Mouse (Mus musculus) neural tube, embryonic 15.5 days (tissue): ENCODE results near the gene Mtfr1l. TPM values are rescaled to one million over a fixed set of nuclear protein-coding genes. Genes with fewer than 3 reads are reported as not detected.

Source experiments
- ATAC-seq: fragments of 200-750 bp; cut with Nextera tagmentation; 2 replicates; pipeline ENCODE4 v1.8.0; 2017; ENCODE audit warnings: mild to moderate bottlenecking, moderate TSS enrichment, moderate library complexity; ENCODE audit not compliant: low FRiP score
- H3K27ac ChIP-seq: fragments of 300-500 bp; sonication (generic); replicated peaks from 2 replicates; pipeline ENCODE4 v1.5.1; 2015; ENCODE audit warnings: mild to moderate bottlenecking, inconsistent platforms
- H3K27me3 ChIP-seq: fragments of 300-500 bp; sonication (generic); replicated peaks from 2 replicates; pipeline ENCODE4 v1.6.1; 2015; ENCODE audit warnings: inconsistent platforms
- H3K36me3 ChIP-seq: fragments of 300-500 bp; sonication (generic); 2 replicates; pipeline ENCODE4 v1.6.1; 2015; ENCODE audit warnings: inconsistent platforms
- H3K4me1 ChIP-seq: fragments of 300-500 bp; sonication (generic); 2 replicates; pipeline ENCODE4 v1.6.1; 2015; ENCODE audit warnings: inconsistent platforms
- H3K4me2 ChIP-seq: fragments of 300-500 bp; sonication (generic); 2 replicates; pipeline ENCODE4 v1.6.1; 2015; ENCODE audit warnings: inconsistent platforms, mild to moderate bottlenecking, moderate library complexity
- H3K4me3 ChIP-seq: fragments of 300-500 bp; sonication (generic); replicated peaks from 2 replicates; pipeline ENCODE4 v1.5.1; 2015; ENCODE audit warnings: mild to moderate bottlenecking, inconsistent platforms
- H3K9ac ChIP-seq: fragments of 300-500 bp; sonication (generic); replicated peaks from 2 replicates; pipeline ENCODE4 v1.6.1; 2015; ENCODE audit warnings: mild to moderate bottlenecking, inconsistent platforms
- H3K9me3 ChIP-seq: fragments of 300-500 bp; sonication (generic); replicated peaks from 2 replicates; pipeline ENCODE4 v1.6.1; 2016; ENCODE audit warnings: inconsistent platforms
- WGBS: fragments of 180-500 bp; shearing (Covaris S2); methylation state at CpG from one replicate; pipeline ENCODE4 v1.1.7; 2015; ENCODE audit warnings: mixed read lengths; 5-methylcytosine and 5-hydroxymethylcytosine counted together
- polyA plus RNA-seq: library from polyadenylated mRNA; unstranded; fragments of >200 nt; fragmentation: Nextera tagmentation; extraction: Ambion mirVana; gene quantifications from 2 replicates; pipeline ENCODE4 v1.2.1, GENCODE M21; 2015

The Mtfr1l gene
- polyA plus RNA-seq, 1 experiment from 2014 or later: 177 TPM

DNA sequence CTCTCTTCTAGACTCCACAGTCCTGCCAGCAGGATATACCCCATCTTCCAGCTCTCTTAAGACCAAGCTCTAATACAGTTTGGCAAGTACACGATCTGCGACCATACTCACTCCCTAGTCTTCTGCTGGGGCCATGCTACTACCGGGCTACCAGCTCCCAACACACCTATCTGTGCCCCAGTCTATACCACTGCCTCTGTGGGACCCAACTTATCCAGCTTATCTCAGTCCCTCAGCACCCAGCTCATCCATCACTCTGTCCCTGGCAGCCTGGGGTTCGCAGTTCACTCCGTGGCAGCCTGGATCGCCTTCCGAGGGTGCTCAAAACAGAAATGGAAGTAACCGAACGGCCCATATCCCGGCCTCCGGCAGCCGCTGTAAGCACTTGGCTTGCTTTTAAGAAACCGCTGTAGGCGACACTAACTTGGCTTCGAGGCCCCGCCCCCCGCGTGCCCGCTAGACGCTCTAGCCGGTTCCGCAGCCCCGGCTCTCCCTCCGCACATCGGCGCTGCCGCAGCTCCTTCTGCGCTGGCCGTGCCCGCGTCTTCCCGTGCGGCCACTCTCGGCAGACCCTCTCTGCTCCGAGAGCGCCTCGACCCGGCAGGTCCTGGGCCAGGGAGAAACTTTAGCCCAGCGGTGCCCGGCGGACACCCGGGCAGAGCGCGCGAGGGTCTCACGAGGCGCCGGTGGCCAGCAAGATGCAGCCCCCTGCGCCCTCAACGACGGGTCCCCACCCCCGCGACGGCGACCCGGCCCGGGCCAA, 882 bp downstream of the Mtfr1l start:
- Histone ChIP-seq H3K9ac (peak overlapping the region; percentile 80), H3K36me3 (peaks cover 36% of the 10 kb centered on the region), H3K4me2 (peak overlapping the region; percentile 95), H3K9me3 (no peaks in the 10 kb centered on the region), H3K27ac (peak overlapping the region; percentile 80), H3K27me3 (no peaks in the 10 kb centered on the region), H3K4me3 (peak overlapping the region; percentile 99), H3K4me1 (peaks cover 32% of the 10 kb centered on the region)
- 0 out of 2 replicates have a peak, but pooled peaks have one; percentile 17 for ATAC-seq
- WGBS: under 1% methylated on average over 57 of the region's 57 CpGs

DNA sequence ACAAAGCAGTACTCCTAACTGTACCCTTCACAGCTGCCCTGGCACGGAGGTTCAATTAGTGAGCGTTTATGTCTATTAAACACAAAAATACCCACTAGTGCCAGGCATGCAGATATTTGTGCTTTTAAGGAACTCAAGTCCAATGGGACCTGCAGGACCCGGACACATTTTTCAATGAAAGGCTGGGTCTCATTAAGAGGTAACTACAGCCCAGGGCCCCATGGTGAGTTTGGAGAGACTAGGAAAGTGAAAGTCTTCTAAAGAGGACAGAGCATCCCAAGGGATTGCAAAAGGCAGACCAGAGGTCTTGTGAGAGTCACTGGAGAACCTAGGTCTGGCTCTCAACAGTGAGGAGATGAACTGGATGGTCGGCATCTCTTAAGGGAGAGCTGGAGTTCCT, 1.8 kb downstream of the Mtfr1l start:
- 90% methylated on average over 4 of the region's 4 CpGs for WGBS
- peak overlapping the region; percentile 80; the same call in 1 of the 2 replicates for H3K9ac ChIP-seq

DNA sequence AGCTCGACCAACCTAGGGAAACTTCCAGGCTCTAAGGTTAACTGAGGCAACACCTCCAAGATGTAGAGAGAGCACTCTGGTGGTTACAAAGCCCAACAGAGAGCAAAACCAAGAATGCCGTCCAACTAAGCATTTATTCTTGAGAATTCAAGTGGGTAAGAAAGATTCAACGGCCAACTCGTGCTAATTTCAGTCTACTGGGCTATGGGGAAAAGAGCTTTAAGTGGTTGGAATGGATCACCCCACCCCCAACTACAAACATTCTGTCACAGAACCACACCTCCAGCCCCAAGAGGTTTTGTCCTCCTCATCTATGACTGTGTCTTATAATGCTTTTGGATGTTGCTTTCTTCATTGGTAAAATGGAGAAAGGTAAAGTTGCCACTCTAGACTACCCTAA, 2.3 kb downstream of the Mtfr1l start:
- peaks cover 32% of the 10 kb centered on the region for H3K4me1 ChIP-seq
- 85% methylated on average over 4 of the region's 4 CpGs for WGBS
- ATAC-seq: no peak

More for the DNA sequence above, 1.8 kb downstream of the Mtfr1l start:
- Histone ChIP-seq H3K27ac (no peak overlapping the region), H3K4me1 (peaks cover 32% of the 10 kb centered on the region), H3K27me3 (no peaks in the 10 kb centered on the region), H3K9me3 (no peaks in the 10 kb centered on the region), H3K4me2 (peak overlapping the region; percentile 95), H3K36me3 (peaks cover 36% of the 10 kb centered on the region), H3K4me3 (peak overlapping the region; percentile 99)
- ATAC-seq: no peak

DNA sequence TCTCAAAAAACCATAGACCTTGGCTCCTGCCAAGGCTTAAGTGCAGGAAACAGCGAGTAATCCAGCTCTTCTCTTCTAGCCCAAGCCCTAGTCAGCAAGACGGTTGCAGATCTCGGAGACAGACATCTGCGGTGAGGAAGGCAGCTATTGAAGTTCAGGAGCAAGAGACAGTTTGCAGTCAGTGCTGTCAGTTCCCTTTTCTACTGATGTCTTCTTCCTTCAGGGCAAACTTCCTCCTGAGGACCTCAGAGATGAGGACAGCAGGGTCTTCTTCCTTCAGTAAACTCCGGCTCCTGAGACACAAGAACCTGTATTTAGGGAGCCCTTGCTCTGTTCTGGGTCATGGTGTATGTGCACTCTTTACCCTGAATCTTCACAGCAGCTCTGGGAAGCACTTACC, 9.0 kb downstream of the Mtfr1l start:
- no peaks in the 10 kb centered on the region for H3K9me3 ChIP-seq
- H3K27ac ChIP-seq: no peak overlapping the region
- H3K4me1 ChIP-seq: peaks cover 5% of the 10 kb centered on the region; the same call in 1 of the 2 replicates
- H3K36me3 ChIP-seq: peaks cover 65% of the 10 kb centered on the region
- WGBS: 77% methylated on average over 5 of the region's 5 CpGs
- H3K27me3 ChIP-seq: no peaks in the 10 kb centered on the region
- no peak overlapping the region for H3K4me3 ChIP-seq
- no peak overlapping the region for H3K4me2 ChIP-seq
- H3K9ac ChIP-seq: no peak overlapping the region
- no peak for ATAC-seq

More for the DNA sequence above, 2.3 kb downstream of the Mtfr1l start:
- H3K27ac ChIP-seq: no peak overlapping the region
- no peak overlapping the region for H3K4me2 ChIP-seq
- H3K36me3 ChIP-seq: peaks cover 37% of the 10 kb centered on the region
- no peak overlapping the region for H3K9ac ChIP-seq
- no peaks in the 10 kb centered on the region for H3K27me3 ChIP-seq
- no peaks in the 10 kb centered on the region for H3K9me3 ChIP-seq
- H3K4me3 ChIP-seq: no peak overlapping the region

DNA sequence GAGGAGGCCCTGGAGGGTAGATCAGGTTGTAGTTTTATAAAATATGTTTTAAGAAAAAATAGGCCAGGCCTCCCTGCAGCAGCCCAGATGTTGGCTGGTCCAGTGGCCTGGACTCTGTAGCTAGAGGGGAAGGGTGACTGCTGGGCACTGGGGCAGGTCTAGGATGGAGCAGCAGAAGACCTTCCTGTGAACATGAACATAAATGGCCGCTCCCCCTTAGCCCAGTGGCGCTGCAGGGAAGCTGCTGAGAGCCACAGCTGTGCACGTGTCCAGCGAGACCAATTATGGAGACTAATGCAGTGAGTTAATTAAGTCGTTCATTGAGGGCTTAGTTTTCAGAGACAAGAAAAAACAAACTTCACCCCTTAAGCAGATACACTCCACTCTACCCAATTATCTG, 9.4 kb downstream of the Mtfr1l start:
- no peak overlapping the region for H3K27ac ChIP-seq
- no peak for ATAC-seq

DNA sequence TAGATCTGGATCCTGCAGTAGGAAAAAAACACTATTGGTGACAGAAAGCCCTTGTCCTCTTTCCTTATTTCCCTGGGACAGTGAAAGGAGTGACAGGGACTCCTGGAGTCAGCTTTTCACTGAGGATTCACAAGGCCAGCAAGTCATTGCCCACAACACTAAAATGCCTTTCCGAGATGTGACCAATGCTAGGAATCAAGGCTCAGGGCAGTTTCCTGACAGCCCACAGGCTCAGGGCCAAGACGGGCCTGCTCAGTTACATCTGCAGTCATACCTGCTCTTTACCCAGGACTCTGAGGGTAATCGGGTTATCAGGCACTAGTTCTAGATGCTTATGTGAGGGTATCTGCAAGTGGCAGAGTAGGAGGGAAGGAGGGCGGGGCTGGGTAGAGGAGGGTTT, 11.7 kb downstream of the Mtfr1l start:
- H3K9ac ChIP-seq: no peak overlapping the region
- peaks cover 5% of the 10 kb centered on the region; the same call in 1 of the 2 replicates for H3K4me1 ChIP-seq
- H3K36me3 ChIP-seq: peaks cover 39% of the 10 kb centered on the region
- no peaks in the 10 kb centered on the region for H3K27me3 ChIP-seq
- no peak overlapping the region for H3K4me3 ChIP-seq
- WGBS: 95% methylated on average over 4 of the region's 4 CpGs
- H3K4me2 ChIP-seq: no peak overlapping the region
- no peak for ATAC-seq
- no peak overlapping the region for H3K27ac ChIP-seq
- H3K9me3 ChIP-seq: no peaks in the 10 kb centered on the region

More for the DNA sequence above, 9.4 kb downstream of the Mtfr1l start:
- Histone ChIP-seq H3K4me3 (no peak overlapping the region), H3K9me3 (no peaks in the 10 kb centered on the region), H3K4me2 (no peak overlapping the region), H3K9ac (no peak overlapping the region), H3K4me1 (peaks cover 5% of the 10 kb centered on the region; the same call in 1 of the 2 replicates), H3K36me3 (peaks cover 62% of the 10 kb centered on the region), H3K27me3 (no peaks in the 10 kb centered on the region)
- 58% methylated on average over 5 of the region's 5 CpGs for WGBS

DNA sequence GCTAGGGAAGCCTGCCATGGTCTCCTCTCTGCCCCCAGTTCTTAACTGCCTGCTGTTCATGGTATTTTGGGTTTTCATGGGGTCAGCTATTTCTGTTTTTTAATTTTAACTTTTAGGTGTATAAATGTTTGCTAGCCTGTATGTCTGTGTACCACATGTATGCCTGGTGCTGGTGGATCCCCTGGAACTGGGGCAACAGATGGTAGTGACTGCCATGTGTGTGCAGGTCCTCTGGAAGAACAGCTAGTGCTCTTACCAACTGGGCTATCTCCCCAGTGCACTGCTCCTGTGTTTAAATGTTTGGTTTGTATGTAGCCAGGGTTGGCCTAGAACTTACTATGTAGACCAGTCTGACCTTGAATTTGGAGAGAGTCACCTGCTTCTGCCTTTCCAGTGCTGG, 15.9 kb downstream of the Mtfr1l start:
- no peak for ATAC-seq
- no peak overlapping the region for H3K4me3 ChIP-seq
- no peak overlapping the region for H3K4me2 ChIP-seq
- H3K4me1 ChIP-seq: no peaks in the 10 kb centered on the region
- H3K9me3 ChIP-seq: no peaks in the 10 kb centered on the region
- no peaks in the 10 kb centered on the region for H3K36me3 ChIP-seq
- H3K9ac ChIP-seq: no peak overlapping the region
- H3K27ac ChIP-seq: no peak overlapping the region
- H3K27me3 ChIP-seq: no peaks in the 10 kb centered on the region

DNA sequence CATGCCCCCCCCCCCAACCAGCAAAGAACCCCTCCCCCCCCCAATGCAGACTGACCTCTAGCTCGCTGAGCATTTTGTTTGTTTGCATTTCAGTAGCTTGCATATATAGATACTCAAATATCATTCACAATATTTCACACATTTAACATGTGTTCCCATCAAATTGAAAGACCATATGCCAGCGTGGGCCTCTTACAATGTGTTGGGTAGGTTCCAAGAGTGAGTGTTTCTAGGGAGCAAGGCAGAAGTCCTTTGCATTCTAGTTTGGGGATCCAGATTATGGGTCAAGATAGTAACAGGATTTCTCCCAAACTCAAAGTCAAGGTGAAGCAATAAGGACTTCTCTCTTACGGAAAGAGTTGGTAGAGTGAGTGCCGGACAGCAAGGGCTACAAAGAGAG, 16.6 kb downstream of the Mtfr1l start:
- no peaks in the 10 kb centered on the region for H3K4me1 ChIP-seq
- H3K27ac ChIP-seq: no peak overlapping the region
- H3K4me2 ChIP-seq: no peak overlapping the region
- H3K27me3 ChIP-seq: no peaks in the 10 kb centered on the region
- ATAC-seq: no peak
- no peaks in the 10 kb centered on the region for H3K9me3 ChIP-seq
- H3K36me3 ChIP-seq: no peaks in the 10 kb centered on the region
- 92% methylated on average over 4 of the region's 4 CpGs for WGBS
- no peak overlapping the region for H3K9ac ChIP-seq
- no peak overlapping the region for H3K4me3 ChIP-seq

DNA sequence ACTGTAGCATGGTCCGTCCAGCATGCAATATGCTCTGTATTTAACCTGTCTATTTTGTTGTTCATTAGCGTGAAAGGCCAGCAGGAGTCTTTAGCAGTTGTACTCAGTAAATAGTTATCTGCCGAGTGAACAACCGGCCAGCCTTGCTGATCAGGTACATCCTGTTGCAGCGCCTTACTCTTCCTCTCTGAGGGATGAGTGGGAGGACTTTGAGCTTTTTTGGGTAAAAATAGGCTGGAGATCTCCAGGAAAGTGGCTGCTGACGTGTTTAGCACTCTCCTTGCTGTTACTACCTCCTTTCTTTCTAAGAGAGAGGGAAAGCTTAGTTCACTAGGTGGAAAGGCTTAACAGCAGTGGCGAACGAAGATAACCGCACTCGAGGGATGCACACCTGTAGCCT, 17.5 kb downstream of the Mtfr1l start:
- Histone ChIP-seq H3K4me3 (no peak overlapping the region), H3K36me3 (no peaks in the 10 kb centered on the region), H3K4me2 (no peak overlapping the region), H3K27me3 (no peaks in the 10 kb centered on the region), H3K4me1 (peaks cover 1% of the 10 kb centered on the region; the same call in 1 of the 2 replicates), H3K9ac (no peak overlapping the region), H3K27ac (no peak overlapping the region), H3K9me3 (no peaks in the 10 kb centered on the region)
- no peak for ATAC-seq
- WGBS: 87% methylated on average over 10 of the region's 10 CpGs

DNA sequence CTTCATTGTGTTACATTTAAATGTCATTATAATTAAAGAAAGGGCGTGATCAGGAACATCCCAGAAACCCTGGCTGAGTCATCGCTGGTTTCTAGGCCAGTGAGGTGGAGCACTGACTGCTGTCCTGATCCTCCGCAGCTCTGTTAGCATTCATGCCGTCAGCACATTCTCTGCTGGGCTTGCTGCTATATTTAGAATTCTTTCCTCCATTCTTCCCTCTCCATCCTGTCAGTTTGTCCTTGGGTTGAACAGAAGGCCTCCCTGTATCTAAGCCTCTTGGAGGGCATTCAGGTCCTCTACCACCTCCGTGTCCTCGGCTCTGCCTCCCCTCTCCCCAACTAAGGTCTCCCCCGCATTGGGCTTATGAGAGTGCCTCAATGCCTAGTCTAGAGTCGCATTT, 18.2 kb downstream of the Mtfr1l start:
- Histone ChIP-seq H3K27me3 (no peaks in the 10 kb centered on the region), H3K27ac (no peak overlapping the region), H3K4me2 (no peak overlapping the region), H3K9ac (no peak overlapping the region), H3K9me3 (no peaks in the 10 kb centered on the region), H3K4me3 (no peak overlapping the region), H3K4me1 (peaks cover 5% of the 10 kb centered on the region; the same call in 1 of the 2 replicates), H3K36me3 (no peaks in the 10 kb centered on the region)
- 80% methylated on average over 8 of the region's 8 CpGs for WGBS
- no peak for ATAC-seq

DNA sequence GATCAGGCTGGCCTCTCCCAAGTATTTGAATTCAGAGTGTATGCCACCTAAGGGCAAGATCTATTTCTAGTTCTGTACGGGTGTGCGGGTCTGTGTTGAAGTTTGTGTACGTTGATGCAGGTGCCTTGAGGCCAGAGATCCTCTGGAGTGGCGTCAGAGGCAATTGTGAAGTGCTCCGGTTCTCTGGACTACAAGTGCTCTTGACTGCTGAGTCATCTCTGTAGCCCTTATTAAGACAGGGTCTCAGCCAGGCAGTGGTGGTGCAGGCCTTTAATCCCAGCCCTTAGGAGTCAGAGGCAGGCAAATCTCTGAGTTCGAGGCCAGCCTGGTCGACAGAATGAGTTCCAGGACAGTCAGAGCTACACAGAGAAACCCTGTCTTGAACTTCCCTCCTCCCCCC, 19.6 kb downstream of the Mtfr1l start:
- no peak overlapping the region for H3K4me2 ChIP-seq
- H3K27me3 ChIP-seq: no peaks in the 10 kb centered on the region
- H3K36me3 ChIP-seq: no peaks in the 10 kb centered on the region
- 88% methylated on average over 7 of the region's 7 CpGs for WGBS
- H3K27ac ChIP-seq: no peak overlapping the region
- no peaks in the 10 kb centered on the region for H3K9me3 ChIP-seq
- no peak for ATAC-seq
- H3K4me1 ChIP-seq: peaks cover 13% of the 10 kb centered on the region
- no peak overlapping the region for H3K9ac ChIP-seq
- H3K4me3 ChIP-seq: no peak overlapping the region

DNA sequence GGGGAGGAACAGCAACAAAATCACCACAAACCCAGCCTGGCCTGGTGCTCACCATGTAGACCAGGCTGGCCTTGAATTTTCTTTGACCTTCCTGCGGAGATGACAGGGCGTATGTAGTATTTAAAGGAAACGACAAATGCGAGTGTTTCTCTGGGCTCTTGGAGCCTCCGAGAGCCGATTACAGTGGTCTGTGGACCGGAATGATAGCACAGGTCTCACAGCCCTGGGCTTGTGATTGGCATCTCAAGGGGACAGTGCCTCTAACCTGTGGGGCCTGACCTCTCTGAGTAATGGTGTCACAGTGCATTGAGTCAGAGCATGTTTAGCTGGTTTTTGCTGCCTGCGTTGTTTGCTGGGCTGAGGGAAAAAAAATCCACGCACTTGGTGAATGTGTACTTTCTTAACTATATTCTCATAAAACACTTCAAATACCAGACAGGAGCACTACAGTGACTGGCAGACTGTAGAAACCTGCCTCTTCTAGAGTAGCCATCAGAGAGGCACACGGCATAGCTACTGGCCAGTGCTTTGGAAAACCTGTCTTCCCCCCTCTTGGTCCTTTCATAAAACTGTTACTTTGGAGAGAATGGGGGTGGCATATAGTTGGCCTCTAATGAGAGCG, 20.8 kb downstream of the Mtfr1l start:
- Histone ChIP-seq H3K27ac (no peak overlapping the region), H3K27me3 (no peaks in the 10 kb centered on the region), H3K4me3 (no peak overlapping the region), H3K4me1 (peaks cover 13% of the 10 kb centered on the region), H3K9me3 (no peaks in the 10 kb centered on the region), H3K36me3 (no peaks in the 10 kb centered on the region), H3K9ac (no peak overlapping the region), H3K4me2 (no peak overlapping the region)
- WGBS: 94% methylated on average over 11 of the region's 11 CpGs
- ATAC-seq: no peak
